Mouse (Mus musculus): ENCODE data around the gene Agtrap.

Gene Agtrap

GRCm38 (mm10) chr4:148079212-148079611 is 8.6 kb downstream of the Agtrap start:
- in situ Hi-C loops (cut with MboI; ENCODE audit: low sequenced_read_pairs) = no loop called here

- in situ Hi-C loops (cut with MboI; ENCODE audit: low sequenced_read_pairs) = no loop called here
Measured at GRCm38 (mm10) chr4:148075881-148076280, 11.9 kb downstream of the Agtrap start.

DNA sequence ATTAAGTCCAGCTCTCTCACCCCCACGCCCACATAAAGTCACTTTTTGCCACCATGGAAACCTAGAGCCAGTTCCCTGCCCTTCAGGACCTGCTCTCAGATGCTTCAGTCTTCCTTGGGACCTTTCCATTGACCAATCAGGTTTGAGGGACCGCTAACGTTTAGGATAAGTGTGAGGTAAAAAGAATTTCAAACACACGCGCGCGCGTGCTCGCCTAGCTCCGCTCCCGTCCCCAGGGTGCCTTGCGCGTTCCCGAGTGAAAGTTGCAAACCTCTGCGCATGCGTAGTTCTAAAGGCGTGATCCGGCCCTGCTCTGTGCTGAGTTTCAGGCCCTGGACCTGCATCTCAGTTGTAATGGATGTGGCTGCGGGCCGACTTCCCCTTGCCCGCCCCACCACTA is 12.6 kb downstream of the Agtrap start:
- in situ Hi-C loops (cut with MboI; ENCODE audit: low sequenced_read_pairs) = no loop called here

DNA sequence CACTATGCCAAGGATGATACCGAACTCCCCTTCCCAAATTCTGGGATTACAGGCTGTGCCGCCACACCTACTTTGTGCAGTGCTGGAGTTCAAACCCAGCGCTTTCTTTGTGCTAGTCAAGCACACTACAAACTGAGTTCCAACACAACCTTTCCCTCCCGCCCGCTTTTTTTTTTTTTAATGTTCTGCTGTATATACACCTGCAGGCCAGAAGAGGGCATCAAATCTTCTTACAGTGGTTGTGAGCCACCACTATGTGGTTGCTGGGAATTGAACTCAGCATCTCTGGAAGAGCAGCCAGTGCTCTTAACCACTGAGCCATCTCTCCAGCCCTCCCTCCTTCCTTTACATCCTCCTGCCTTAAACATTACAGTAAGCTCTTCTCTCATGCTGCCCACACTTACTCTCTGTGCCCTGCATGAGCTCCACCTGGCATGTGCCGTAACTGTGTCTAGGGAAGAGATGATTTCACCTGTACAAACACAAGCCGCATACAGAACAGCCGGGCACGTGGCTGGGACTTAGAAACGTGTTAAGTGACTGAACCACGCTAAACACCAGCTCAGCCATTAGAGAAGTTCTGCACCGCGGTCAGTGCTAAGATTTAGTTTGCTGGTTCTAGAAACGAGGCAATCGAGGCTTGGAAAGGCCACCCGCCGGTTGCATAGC is 13.2 kb downstream of the Agtrap start:
- in situ Hi-C loops (cut with MboI; ENCODE audit: low sequenced_read_pairs) = no loop called here

- in situ Hi-C loops (cut with MboI; ENCODE audit: low sequenced_read_pairs) = no loop called here
Measured at GRCm38 (mm10) chr4:148071508-148071907, 16.3 kb downstream of the Agtrap start.

DNA sequence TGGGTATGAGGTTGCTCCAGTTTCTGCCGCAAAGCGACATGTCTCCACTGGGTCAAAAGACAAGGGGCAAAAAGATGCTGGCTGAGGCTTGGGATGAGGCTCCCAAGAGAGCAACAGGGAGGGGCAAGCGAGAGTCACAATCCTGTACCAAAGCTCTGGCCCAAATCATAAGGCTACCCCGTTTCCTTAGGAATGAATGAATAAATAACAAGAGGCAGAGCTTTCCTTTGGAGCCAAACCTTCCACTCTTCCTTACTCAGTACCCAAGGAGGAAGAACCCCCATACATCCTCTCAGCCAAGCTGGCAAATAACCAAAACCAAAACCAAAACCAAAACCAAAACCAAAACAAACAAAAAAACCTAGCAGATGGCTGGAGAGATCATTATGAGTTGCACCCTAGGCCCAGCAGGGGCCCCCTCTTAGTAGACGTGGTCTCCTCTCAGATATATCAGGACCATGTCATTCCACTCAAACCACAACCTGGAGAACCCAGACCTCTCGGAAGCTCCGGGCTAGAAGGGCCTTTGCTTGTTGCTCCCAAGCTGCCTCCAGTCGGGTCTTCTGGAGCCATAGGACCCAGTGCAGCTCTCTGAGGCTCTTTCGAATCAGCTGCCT is 18.1 kb downstream of the Agtrap start:
- in situ Hi-C loops (cut with MboI; ENCODE audit: low sequenced_read_pairs) = no loop called here

DNA sequence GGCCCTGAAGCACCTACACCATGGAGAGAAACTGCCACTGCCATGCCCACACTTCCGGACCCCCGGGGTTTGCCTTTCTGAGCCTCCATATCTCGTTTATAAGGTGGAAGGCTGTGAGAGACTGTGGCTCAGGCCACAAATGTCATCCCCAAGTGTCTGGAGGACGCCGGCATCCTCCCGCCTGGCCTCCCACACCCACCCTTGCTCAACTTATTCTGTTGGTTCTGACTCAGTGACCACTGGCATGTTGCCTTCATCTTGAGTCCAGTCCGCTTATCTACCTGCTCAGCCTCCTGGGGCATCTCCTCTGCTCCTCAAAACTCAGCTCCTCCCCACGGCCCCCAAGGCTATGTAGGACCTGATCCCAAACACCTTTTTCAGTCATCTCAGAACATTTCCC is 20.5 kb downstream of the Agtrap start:
- in situ Hi-C loops (cut with MboI; ENCODE audit: low sequenced_read_pairs) = no loop called here

DNA sequence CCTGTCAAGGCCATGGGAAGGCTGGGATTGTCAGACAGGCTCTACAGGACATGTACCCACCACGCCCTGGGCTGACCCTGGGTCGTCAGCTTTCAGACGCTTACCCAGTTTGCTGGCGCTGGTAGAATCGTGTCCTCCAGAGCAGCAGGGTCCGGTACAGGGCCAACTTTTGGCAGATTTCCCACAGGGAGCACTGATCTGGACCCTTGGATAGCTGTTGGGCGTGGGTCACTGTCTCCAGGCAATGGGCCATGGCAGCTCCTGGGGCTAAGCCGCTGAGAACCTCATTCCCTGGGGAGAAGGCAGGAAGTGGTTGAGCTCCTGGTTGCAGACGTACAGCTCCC is 21.5 kb downstream of the Agtrap start:
- in situ Hi-C loops (cut with MboI; ENCODE audit: low sequenced_read_pairs) = no loop called here

DNA sequence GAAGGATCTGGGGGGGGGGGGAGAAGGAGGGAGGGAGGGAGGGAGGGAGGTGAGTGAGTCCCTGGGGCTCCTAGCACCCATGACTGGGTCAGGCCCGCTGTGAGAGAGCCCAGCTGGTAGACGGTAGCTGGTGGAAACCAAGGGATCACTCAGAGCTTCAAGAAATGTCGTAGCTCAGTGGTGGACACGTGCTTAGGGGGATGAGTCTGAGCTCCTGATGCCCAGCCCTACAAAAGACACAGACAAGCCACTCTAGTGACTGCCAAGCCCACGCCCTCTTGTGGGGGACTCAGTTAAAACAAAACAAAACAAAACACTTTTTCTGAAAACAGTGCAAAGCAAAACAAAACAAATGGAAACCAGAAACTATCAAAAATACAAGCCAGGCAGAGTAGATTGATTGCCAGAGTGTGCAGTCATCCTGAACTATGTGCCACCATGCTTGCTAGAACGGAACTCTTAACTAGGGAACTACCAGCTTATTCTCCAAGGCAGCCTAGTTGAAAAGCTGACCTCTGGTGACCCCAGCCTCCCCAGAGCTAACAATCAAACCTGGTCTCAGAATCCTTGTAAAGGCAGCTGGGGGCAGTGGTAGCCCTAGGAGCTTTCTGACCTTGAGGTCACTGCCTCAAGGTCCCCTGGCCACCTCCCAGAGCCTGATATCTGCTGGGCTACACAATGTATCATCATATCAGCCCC is 22.0 kb downstream of the Agtrap start:
- in situ Hi-C loops (cut with MboI; ENCODE audit: low sequenced_read_pairs) = no loop called here

- in situ Hi-C loops (cut with MboI; ENCODE audit: low sequenced_read_pairs) = no loop called here
Measured at GRCm38 (mm10) chr4:148061086-148061480, 26.7 kb downstream of the Agtrap start.

DNA sequence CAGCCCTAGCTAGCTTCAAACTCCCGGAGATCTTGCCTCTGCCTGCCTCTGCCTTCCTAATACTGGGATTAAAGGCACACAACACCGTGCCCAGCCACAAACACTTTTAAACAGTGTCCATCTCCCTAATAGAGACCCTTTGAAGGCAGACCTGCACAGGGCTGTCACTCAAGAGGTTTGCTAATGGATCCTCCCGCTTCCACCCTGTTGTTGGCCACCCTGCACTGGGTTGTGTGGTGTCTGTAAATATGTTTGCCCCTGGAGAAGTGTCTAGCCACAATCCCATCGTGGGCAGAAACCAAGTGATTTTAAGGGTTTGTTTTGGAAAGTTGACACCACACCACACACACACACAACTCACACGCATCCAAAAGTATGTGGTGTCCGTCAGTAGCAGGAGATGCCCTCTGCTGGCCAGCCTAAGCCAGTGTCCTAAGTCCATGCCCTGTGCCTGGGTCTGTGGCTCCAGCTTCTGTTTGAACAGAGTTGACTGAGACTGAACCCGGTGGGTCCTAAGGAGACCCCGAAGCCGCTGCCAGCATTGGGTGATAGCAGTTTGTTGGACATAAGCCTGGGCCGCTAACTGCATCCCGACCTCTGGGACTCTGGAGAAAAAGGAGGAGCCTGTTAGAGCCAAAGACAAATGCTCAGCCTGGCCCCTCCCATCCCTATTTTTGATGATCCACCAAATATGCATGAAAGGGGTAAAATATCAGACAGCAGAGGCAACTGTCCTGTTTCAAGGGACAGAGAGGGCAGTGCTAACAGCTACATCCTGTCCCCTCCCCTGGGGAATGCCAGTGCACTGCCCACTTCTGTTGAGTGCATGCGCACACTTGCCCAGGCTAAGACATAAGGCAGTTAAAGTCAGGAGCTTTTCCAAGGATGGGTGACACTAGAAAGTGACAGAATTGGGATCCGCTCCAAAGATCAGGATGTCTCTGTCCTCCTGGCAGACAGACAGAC is 27.4 kb downstream of the Agtrap start:
- in situ Hi-C loops (cut with MboI; ENCODE audit: low sequenced_read_pairs) = no loop called here

DNA sequence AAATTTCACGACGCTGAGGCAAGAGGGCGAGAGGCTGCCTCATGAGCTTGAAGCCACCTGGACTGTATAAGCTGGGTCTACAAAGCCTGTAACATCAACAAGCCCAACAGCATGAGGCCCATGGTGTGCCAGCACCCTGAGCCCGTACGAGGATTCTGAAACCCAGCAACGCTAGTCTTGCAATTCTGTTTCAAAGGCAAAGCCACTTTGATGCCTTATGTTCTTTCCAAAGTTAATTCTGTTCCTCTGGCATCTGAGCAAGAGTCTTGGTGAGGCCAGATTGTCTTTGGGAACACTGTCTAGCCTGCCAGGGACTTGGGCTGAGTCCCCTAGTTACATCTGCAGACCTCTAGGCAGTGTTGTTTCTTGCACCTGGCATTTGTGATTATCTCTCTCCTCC is 28.8 kb downstream of the Agtrap start:
- in situ Hi-C loops (cut with MboI; ENCODE audit: low sequenced_read_pairs) = no loop called here

- in situ Hi-C loops (cut with MboI; ENCODE audit: low sequenced_read_pairs) = no loop called here
Measured at GRCm38 (mm10) chr4:148058218-148058819, 29.5 kb downstream of the Agtrap start.

DNA sequence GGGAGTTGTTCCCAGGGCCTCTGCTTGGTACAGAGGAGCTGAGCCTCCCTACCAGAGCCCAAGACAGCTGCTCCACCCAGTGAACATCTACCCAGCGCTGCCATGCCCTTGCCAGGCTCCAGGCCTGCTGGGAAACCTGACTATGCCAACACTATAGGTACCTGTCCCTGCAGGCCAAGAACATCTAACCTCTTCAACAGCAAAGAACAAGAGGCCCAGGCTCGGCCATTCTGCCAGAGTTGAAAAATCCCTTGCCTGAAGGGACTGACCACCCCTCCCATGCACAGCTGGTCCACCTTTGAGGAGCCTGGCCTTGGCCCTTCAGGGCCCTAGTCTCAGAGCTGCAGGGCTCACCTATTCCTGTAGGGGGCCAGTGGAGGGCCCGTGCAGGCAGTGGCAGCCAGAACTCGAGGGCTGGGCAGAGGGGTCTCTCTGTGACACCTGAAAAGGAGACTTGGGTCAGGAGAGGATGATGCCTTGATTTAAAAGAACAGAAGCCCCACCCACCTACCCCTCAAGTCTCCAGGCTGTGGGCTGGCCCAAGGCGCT is 30.1 kb downstream of the Agtrap start:
- in situ Hi-C loops (cut with MboI; ENCODE audit: low sequenced_read_pairs) = no loop called here

- in situ Hi-C loops (cut with MboI; ENCODE audit: low sequenced_read_pairs) = no loop called here
Measured at GRCm38 (mm10) chr4:148056801-148057200, 31.0 kb downstream of the Agtrap start.

DNA sequence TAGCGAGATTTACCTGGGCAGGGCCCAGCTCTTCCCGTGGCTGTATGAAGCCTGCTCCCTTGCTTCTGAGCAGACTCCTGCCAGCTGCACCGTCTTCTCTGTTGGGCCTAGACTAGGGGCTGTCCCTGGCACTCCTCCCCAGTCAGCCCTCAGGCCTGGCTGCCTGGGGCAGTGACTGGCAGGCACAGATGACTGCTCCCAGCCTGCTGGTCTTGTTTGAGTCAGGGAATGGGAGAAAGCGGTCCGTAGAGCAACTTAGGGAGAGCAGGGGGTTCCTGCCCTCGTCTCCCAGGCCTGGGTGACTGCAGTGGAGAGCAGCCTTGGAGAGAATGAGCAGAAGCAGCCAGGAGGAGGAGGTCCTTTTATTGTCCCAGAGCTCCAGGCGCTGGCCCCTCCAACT is 31.6 kb downstream of the Agtrap start:
- in situ Hi-C loops (cut with MboI; ENCODE audit: low sequenced_read_pairs) = no loop called here

DNA sequence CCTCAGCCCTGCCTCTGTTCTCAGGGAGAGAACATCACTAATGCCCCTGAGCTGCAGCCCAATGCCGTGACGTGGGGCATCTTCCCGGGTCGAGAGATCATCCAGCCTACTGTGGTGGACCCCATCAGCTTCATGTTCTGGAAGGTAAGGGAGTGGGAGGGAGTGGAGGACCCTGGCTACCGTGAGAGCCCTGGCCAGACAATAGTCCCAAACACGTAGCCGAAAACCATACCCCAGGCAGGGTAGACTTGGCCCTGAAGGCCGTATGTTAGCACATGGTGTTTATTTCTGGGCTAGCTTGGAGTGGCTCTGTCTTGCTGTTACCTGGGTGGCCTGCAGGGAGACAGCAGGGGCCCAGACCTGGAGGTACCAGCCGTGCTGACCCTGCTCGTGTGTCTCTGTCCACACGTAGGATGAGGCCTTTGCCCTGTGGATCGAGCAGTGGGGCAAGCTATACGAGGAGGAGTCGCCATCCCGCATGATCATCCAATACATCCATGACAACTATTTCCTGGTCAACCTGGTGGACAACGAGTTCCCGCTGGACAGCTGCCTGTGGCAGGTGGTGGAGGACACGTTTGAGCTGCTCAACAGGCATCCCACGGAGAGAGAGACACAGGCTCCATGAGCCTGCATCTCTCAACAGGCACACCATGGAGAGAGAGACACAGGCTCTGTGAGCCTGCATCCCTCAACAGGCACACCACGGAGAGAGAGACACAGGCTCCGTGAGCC is 32.7 kb downstream of the Agtrap start:
- in situ Hi-C loops (cut with MboI; ENCODE audit: low sequenced_read_pairs) = no loop called here

GRCm38 (mm10) chr4:148053417-148053920 is 34.4 kb downstream of the Agtrap start:
- in situ Hi-C loops (cut with MboI; ENCODE audit: low sequenced_read_pairs) = no loop called here

DNA sequence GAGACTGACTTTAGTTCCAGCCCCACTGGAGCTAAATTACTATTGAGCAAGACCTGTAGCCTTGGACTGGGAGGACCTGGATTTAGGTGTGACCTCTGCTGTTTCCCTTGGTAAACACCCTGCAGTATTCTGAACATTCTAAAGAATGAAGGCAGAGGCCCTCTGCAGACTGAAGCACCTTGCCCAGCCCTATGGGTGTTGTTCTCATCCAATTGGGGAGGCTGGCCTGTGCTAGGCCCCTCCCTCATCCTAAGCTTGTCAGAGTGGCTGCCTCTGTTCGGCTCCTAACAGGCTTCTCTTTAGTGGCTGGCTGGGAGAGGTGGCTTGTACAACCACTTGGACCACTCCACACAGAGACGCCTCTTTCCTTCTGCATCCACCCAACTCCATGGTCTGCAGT is 34.9 kb downstream of the Agtrap start:
- in situ Hi-C loops (cut with MboI; ENCODE audit: low sequenced_read_pairs) = no loop called here

- in situ Hi-C loops (cut with MboI; ENCODE audit: low sequenced_read_pairs) = no loop called here
Measured at GRCm38 (mm10) chr4:148051886-148052285, 35.9 kb downstream of the Agtrap start.

Data from CH12F3 (cell line).